In the genomic region with DNA sequence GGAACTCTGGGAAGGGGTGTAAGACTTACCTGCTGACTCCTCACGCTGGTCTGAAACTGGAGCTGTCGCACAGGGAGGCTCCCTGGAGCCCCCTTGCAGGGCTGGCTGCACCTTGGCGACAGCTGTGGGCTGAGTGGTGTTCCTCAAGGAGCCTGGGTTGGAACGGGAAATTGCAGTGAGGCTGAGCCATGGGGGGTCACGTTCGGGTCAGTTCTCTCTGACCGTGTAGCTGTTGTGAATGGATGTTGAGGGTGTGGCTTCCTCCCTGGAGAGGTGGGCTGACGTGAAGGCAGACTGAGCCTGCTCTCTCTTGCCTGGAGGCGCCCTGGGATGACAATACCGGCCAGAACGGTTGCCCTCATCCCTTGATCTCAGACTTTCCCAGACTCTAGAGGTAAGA, we compare ENCODE assay signal across 18 mouse cellular contexts. TPM values are rescaled to one million over a fixed set of nuclear protein-coding genes. Genes with fewer than 3 reads are reported as not detected.
DNase-seq lines count a peak whose midpoint lies in the region; ATAC-seq and TF ChIP-seq lines count a peak whose summit lies in the region.
"Had no signal": no experiment of that assay in that cellular context is flagged by ENCODE, and none has a peak within 500 bp of the region (broad histone marks: within the 10 kb centered on the region; RNA-seq: fewer than 3 reads in every experiment).

No protein-coding gene starts in this region.

- H3K9me3 ChIP-seq in lung, embryonic 16.5 days (ENCODE audit: control insufficient read depth, low read length) = no peaks in the 10 kb centered on the region
- H3K9me3 ChIP-seq in embryonic facial prominence, embryonic 13.5 days = no peaks in the 10 kb centered on the region

- TF ChIP-seq CTCF in gastrocnemius, adult 2 months (IDR thresholded peaks at IDR 0.05) = no peak

- H3K27me3 ChIP-seq in lung, embryonic 16.5 days (ENCODE audit: control insufficient read depth, insufficient read depth, low read depth, low read length) = no peaks in the 10 kb centered on the region; the same call in 1 of the 2 replicates
- H3K27me3 ChIP-seq in embryonic facial prominence, embryonic 13.5 days = peaks cover 13% of the 10 kb centered on the region

- intact Hi-C loops in gastrocnemius, adult 2 months (cut with DNase I) = no loop called here

- H3K36me3 ChIP-seq in lung, embryonic 16.5 days (ENCODE audit: control insufficient read depth, insufficient read depth, low read length) = no peaks in the 10 kb centered on the region
- H3K36me3 ChIP-seq in embryonic facial prominence, embryonic 13.5 days = no peaks in the 10 kb centered on the region

- peak overlapping the region; percentile 28; the same call in 1 of the 2 replicates for H3K27ac ChIP-seq in gastrocnemius, adult 2 months
- no peak overlapping the region for H3K27ac ChIP-seq in lung, embryonic 16.5 days (ENCODE audit: low read length)
- no peak overlapping the region for H3K27ac ChIP-seq in embryonic facial prominence, embryonic 13.5 days
- H3K27ac ChIP-seq: macrophage had no signal

- no peak overlapping the region for H3K9ac ChIP-seq in lung, embryonic 16.5 days (ENCODE audit: low read length)
- no peak overlapping the region for H3K9ac ChIP-seq in embryonic facial prominence, embryonic 13.5 days

- peak; percentile 31; the same call in 1 of the 2 replicates for ATAC-seq in lung, embryonic 16.5 days (ENCODE audit: low read depth)
- ATAC-seq in embryonic facial prominence, embryonic 13.5 days (ENCODE audit: insufficient number of reproducible peaks, insufficient read depth, low FRiP score, low TSS enrichment, low read depth) = no peak
- ATAC-seq: forebrain, embryonic 16.5 days had no signal

- H3K4me3 ChIP-seq in gastrocnemius, adult 2 months = 0 out of 2 replicates have a peak overlapping the region, but pooled peaks have one; percentile 15
- no peak overlapping the region for H3K4me3 ChIP-seq in lung, embryonic 16.5 days (ENCODE audit: low read length)
- H3K4me3 ChIP-seq in embryonic facial prominence, embryonic 13.5 days = no peak overlapping the region

- peaks cover 7% of the 10 kb centered on the region; the same call in 1 of the 2 replicates for H3K4me1 ChIP-seq in lung, embryonic 16.5 days (replicated peaks; ENCODE audit: control insufficient read depth, insufficient read depth, low read length)
- peaks cover 24% of the 10 kb centered on the region for H3K4me1 ChIP-seq in embryonic facial prominence, embryonic 13.5 days

- WGBS in lung, embryonic 16.5 days = 9% methylated on average over 11 of the region's 11 CpGs
- 1% methylated on average over 11 of the region's 11 CpGs for WGBS in embryonic facial prominence, embryonic 13.5 days

- peak; percentile 36 for DNase-seq in gastrocnemius, adult 2 months
- no peak for DNase-seq in gastrocnemius, adult 8-10 months (ENCODE audit: low spot score in 2 of 2)
- no peak for DNase-seq in lung, postnatal 25 days (ENCODE audit: low spot score)
- peak; percentile 42 to 62 for DNase-seq in kidney, postnatal 4 days
- DNase-seq in thymus, postnatal 10 days (ENCODE audit: low spot score in 2 of 2) = no peak
- no peak for DNase-seq in frontal cortex, postnatal 10 days (ENCODE audit: low spot score in 2 of 2)
- DNase-seq: cerebellum, adult 18-20 months; liver had no signal

- H3K4me2 ChIP-seq in lung, embryonic 16.5 days (ENCODE audit: low read depth, low read length) = no peak overlapping the region
- peak overlapping the region; percentile 22; the same call in 1 of the 2 replicates for H3K4me2 ChIP-seq in embryonic facial prominence, embryonic 13.5 days

RNA-seq across cellular contexts. Expression of a gene that starts 1.7 kb away (rescaled TPM):
- not detected for total RNA-seq in gastrocnemius, adult 2 months (2021)
- not detected for total RNA-seq in gastrocnemius, adult 8-10 months (2022)
- not detected in 2 replicates for polyA plus RNA-seq in lung, embryonic 16.5 days (2015; fragmentation: Nextera tagmentation; extraction: Ambion mirVana)
- not detected in 2 replicates for polyA plus RNA-seq in embryonic facial prominence, embryonic 13.5 days (2015; fragmentation: Nextera tagmentation; extraction: Ambion mirVana)
- total RNA-seq: granulocyte monocyte progenitor cell, adult 5-6 weeks; layer of hippocampus, postnatal 25 days; midbrain, postnatal 0 days had no signal
- polyA plus RNA-seq: C2C12; forebrain, embryonic 16.5 days; macrophage; midbrain, postnatal 0 days; stomach, embryonic 14.5 days; urinary bladder, adult 2 months had no signal

RNA-seq across cellular contexts. Expression of a gene that starts 48.2 kb away (rescaled TPM):
- under 1 TPM; 0.23 to 0.47 TPM for total RNA-seq in gastrocnemius, adult 2 months (2021)
- under 1 TPM; 0.29 to 0.58 (median 0.42) TPM for total RNA-seq in gastrocnemius, adult 8-10 months (2022)
- 4.3 TPM in 2 replicates for polyA plus RNA-seq in lung, embryonic 16.5 days (2015; fragmentation: Nextera tagmentation; extraction: Ambion mirVana)
- 2.7 and 3.5 TPM in 2 replicates for polyA plus RNA-seq in embryonic facial prominence, embryonic 13.5 days (2015; fragmentation: Nextera tagmentation; extraction: Ambion mirVana)
- total RNA-seq: granulocyte monocyte progenitor cell, adult 5-6 weeks had no signal
- polyA plus RNA-seq: macrophage had no signal

Comparison
In these comparisons a context has a peak if more than half of its experiments do, and no peak if none do; other contexts are left out.
1. DNase-seq: peak in gastrocnemius, adult 2 months (single experiment) and kidney, postnatal 4 days (2 of 2); none in gastrocnemius, adult 8-10 months (0 of 2), lung, postnatal 25 days (single experiment), thymus, postnatal 10 days (0 of 2) and frontal cortex, postnatal 10 days (0 of 2).